Mouse (Mus musculus) right cerebral cortex, postnatal 25 days (tissue): ENCODE measurements around the gene Olfr891.
"Not testable (repeated sequence)": the region's sequence is repeated elsewhere in the genome, so short reads cannot be mapped to it uniquely, and the experiment has no call there.

Experiments used
- DNase-seq: peaks from one replicate; pipeline ENCODE4 v3.0.0; 2022

Gene Olfr891

DNA sequence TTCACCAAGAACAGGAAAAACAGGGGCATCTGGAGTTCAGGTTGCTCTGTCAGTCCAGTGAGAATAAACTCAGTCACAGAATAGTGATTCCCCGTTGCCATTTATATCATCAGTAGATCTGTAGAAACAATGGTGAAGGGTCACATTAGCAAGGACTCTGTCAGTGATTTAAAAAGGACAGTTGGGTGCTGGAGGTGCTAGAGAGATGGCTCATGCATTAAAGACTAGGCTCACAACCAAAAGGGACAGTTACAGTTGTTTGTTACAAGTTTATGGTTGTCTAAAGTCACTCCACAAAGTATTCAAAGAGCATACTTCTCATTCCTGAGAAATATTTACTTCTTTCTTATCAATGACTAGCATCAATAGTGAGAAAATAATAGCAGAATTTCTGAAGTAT, at the start of gene Olfr891:
Olfr891 (minus strand) TSS at position 101 of the 400 bp plus-strand sequence.
- no peak for DNase-seq

GRCm38 (mm10) chr9:38217755-38218154, 37.1 kb upstream of the Olfr891 start, which contains the start of gene Olfr894:
Gene Olfr894, plus strand, starts transcription at chr9:38218055.
- DNase-seq: no peak

- no peak for DNase-seq
Observed at GRCm38 (mm10) chr9:38208065-38208464, 27.4 kb upstream of the Olfr891 start, which contains the start of gene Olfr893. Gene Olfr893, plus strand, starts transcription at chr9:38208365.

DNA sequence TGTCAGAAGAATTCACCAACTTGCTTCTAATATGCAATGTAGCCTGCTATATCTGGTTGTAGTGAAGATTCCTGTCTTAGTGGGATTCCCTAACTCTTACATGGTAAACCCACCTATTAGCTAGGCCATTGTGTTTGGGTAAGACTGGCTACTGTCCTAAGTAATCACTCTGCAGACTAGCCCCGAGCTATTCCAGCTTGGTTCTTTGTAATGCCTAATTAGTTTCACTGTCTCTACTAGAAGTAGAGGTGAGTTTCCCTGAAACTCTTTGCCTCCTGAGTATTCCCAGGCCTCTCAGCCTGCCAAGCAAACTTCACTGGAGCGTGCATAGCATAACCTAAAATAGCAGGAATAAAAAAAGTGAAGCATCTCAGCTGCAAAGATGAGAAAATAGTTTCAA, 12.3 kb downstream of the Olfr891 start:
- not testable (repeated sequence) for DNase-seq

GRCm38 (mm10) chr9:38142217-38142616, 38.4 kb downstream of the Olfr891 start, which contains the start of gene Olfr890:
Gene Olfr890, plus strand, starts transcription at chr9:38142517.
- DNase-seq: no peak
